Mouse (Mus musculus) spleen, adult 18-20 months (tissue): ENCODE measurements at regions not wholly inside any gene's neighbourhood (a gene's known extent, or its start where the extent isn't known, plus 50 kb on each side); places are given as distances from the start of the nearest gene placed in this dataset.
"Not testable (repeated sequence)": the region's sequence is repeated elsewhere in the genome, so short reads cannot be mapped to it uniquely, and the experiment has no call there.

Experiments
- DNase-seq, 2 experiments: peaks; one replicate each; pipeline ENCODE4 v3.0.0; 2022; ENCODE audit warnings: mixed read lengths in 2 of 2

GRCm38 (mm10) chr16:55515228-55515696 lies 217.5 kb upstream of the Zpld1 start:
- DNase-seq = no peak

- no peak for DNase-seq
Observed at GRCm38 (mm10) chr16:55514448-55515200, 216.8 kb upstream of the Zpld1 start.

- no peak for DNase-seq
Observed at GRCm38 (mm10) chr16:55504796-55505413, 207.1 kb upstream of the Zpld1 start.

GRCm38 (mm10) chr16:55504274-55504673 lies 206.5 kb upstream of the Zpld1 start:
- DNase-seq = no peak

- peak in 1 of 2 experiments; percentile 19 for DNase-seq
Observed at GRCm38 (mm10) chr16:55503273-55503672, 205.5 kb upstream of the Zpld1 start.

- not testable (repeated sequence) for DNase-seq
Observed at GRCm38 (mm10) chr16:55499831-55500230, 202.0 kb upstream of the Zpld1 start.

- DNase-seq = no peak
Observed at GRCm38 (mm10) chr16:55495051-55495450, 197.3 kb upstream of the Zpld1 start.

GRCm38 (mm10) chr16:55494162-55494561 lies 196.4 kb upstream of the Zpld1 start:
- DNase-seq = no peak

GRCm38 (mm10) chr16:55492111-55492510 lies 194.3 kb upstream of the Zpld1 start:
- no peak for DNase-seq

GRCm38 (mm10) chr16:55484391-55484790 lies 186.6 kb upstream of the Zpld1 start:
- DNase-seq = no peak

GRCm38 (mm10) chr16:55480745-55481144 lies 183.0 kb upstream of the Zpld1 start:
- DNase-seq = no peak

- no peak for DNase-seq
Observed at GRCm38 (mm10) chr16:55480304-55480703, 182.5 kb upstream of the Zpld1 start.

- no peak for DNase-seq
Observed at GRCm38 (mm10) chr16:55476544-55477208, 178.9 kb upstream of the Zpld1 start.

GRCm38 (mm10) chr16:55474950-55475525 lies 177.3 kb upstream of the Zpld1 start:
- DNase-seq = no peak

GRCm38 (mm10) chr16:55471396-55471795 lies 173.6 kb upstream of the Zpld1 start:
- no peak for DNase-seq

- DNase-seq = no peak
Observed at GRCm38 (mm10) chr16:55470721-55471120, 172.9 kb upstream of the Zpld1 start.

- no peak for DNase-seq
Observed at GRCm38 (mm10) chr16:55469703-55470102, 171.9 kb upstream of the Zpld1 start.

- DNase-seq = peak; percentile 9 to 49
Observed at GRCm38 (mm10) chr16:55468833-55469458, 171.2 kb upstream of the Zpld1 start.

- no peak for DNase-seq
Observed at GRCm38 (mm10) chr16:55460519-55460918, 162.7 kb upstream of the Zpld1 start.

- no peak for DNase-seq
Observed at GRCm38 (mm10) chr16:55447581-55447980, 149.8 kb upstream of the Zpld1 start.

- no peak for DNase-seq
Observed at GRCm38 (mm10) chr16:55442821-55443581, 145.2 kb upstream of the Zpld1 start.
